Mouse (Mus musculus): ENCODE results near the gene Plekhm1.

DNA sequence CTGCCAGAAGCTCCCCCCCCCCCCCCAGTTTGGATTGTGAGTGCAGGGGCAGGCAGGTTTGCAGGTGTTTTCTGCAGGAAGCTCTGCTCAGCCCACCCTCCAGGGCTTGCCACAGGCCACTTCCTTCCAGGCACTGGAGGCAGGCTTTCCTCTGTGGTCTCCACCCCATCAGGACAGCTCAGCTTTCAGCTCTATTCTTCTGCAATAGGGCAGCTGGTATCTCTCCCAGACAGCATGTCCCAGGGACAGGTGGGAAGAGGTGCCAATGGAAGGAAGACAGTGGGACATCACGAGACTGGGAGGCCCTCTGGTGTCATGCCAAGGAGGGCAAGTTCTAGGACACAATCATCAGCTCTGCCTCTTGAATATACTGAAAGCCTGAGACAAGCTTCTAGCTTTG lies 37.2 kb downstream of the Plekhm1 start:
- no peak for TF ChIP-seq CTCF (IDR thresholded peaks at IDR 0.05; ENCODE audit: borderline replicate concordance, insufficient read depth, low read length)
- TF ChIP-seq POLR2A (IDR thresholded peaks at IDR 0.05; ENCODE audit: low read depth, low read length), result no peak

All from embryonic fibroblast, embryonic 13.5 days (primary cell).